Mouse (Mus musculus) heart, adult 2 months (tissue): ENCODE data around the gene Kif1c.

Experiments
- CTCF ChIP-seq: fragments of 200-600 bp; IDR thresholded peaks from 2 replicates; pipeline ENCODE4 v1.8.1; 2022; ENCODE audit warnings: antibody characterized with exemption, mild to moderate bottlenecking, moderate library complexity
- EP300 ChIP-seq: fragments of 200-500 bp; IDR thresholded peaks from 2 replicates; pipeline ENCODE4 v1.6.1; 2011; ENCODE audit warnings: low read depth, low read length, control low read depth; ENCODE audit not compliant: insufficient read depth
- POLR2A ChIP-seq: fragments of 200-500 bp; IDR thresholded peaks from 2 replicates; pipeline ENCODE4 v1.6.1; 2011; ENCODE audit warnings: mild to moderate bottlenecking, low read depth, low read length, control low read depth; ENCODE audit not compliant: insufficient read depth

- TF ChIP-seq CTCF (no peak), POLR2A (no peak), EP300 (no peak)
These were observed 12.0 kb upstream of the Kif1c start for GRCm38 (mm10) chr11:70688372-70688771.
